Mouse (Mus musculus): ENCODE data around the gene Arhgef3.

Gene Arhgef3

GRCm38 (mm10) chr14:27114362-27115274 lies at the start of gene Arhgef3:
Gene Arhgef3, plus strand, starts transcription at chr14:27114899.
- DNase-seq (ENCODE audit: low read depth in 2 of 2, low spot score in 2 of 2): no peak

GRCm38 (mm10) chr14:27066171-27066929 lies 48.3 kb upstream of the Arhgef3 start:
- no peak for DNase-seq (ENCODE audit: low read depth in 2 of 2, low spot score in 2 of 2)

- DNase-seq (ENCODE audit: low read depth in 2 of 2, low spot score in 2 of 2): no peak
These were observed 46.8 kb upstream of the Arhgef3 start for GRCm38 (mm10) chr14:27067866-27068271.

- no peak for DNase-seq (ENCODE audit: low read depth in 2 of 2, low spot score in 2 of 2)
These were observed 45.1 kb upstream of the Arhgef3 start for GRCm38 (mm10) chr14:27069434-27070097.

GRCm38 (mm10) chr14:27070128-27070527 lies 44.6 kb upstream of the Arhgef3 start:
- no peak for DNase-seq (ENCODE audit: low read depth in 2 of 2, low spot score in 2 of 2)

GRCm38 (mm10) chr14:27070758-27071157 lies 43.9 kb upstream of the Arhgef3 start:
- no peak for DNase-seq (ENCODE audit: low read depth in 2 of 2, low spot score in 2 of 2)

GRCm38 (mm10) chr14:27071985-27072384 lies 42.7 kb upstream of the Arhgef3 start:
- DNase-seq (ENCODE audit: low read depth in 2 of 2, low spot score in 2 of 2): no peak

- DNase-seq (ENCODE audit: low read depth in 2 of 2, low spot score in 2 of 2): no peak
These were observed 39.6 kb upstream of the Arhgef3 start for GRCm38 (mm10) chr14:27075084-27075483.

GRCm38 (mm10) chr14:27075909-27076521 lies 38.7 kb upstream of the Arhgef3 start:
- DNase-seq (ENCODE audit: low read depth in 2 of 2, low spot score in 2 of 2): no peak

GRCm38 (mm10) chr14:27076522-27076920 lies 38.2 kb upstream of the Arhgef3 start:
- DNase-seq (ENCODE audit: low read depth in 2 of 2, low spot score in 2 of 2): no peak

GRCm38 (mm10) chr14:27081536-27082275 lies 33.0 kb upstream of the Arhgef3 start:
- DNase-seq (ENCODE audit: low read depth in 2 of 2, low spot score in 2 of 2): no peak

- DNase-seq (ENCODE audit: low read depth in 2 of 2, low spot score in 2 of 2): no peak
These were observed 29.2 kb upstream of the Arhgef3 start for GRCm38 (mm10) chr14:27085471-27085870.

- DNase-seq (ENCODE audit: low read depth in 2 of 2, low spot score in 2 of 2): no peak
These were observed 28.7 kb upstream of the Arhgef3 start for GRCm38 (mm10) chr14:27085999-27086398.

- DNase-seq (ENCODE audit: low read depth in 2 of 2, low spot score in 2 of 2): no peak
These were observed 20.5 kb upstream of the Arhgef3 start for GRCm38 (mm10) chr14:27094247-27094646.

- no peak for DNase-seq (ENCODE audit: low read depth in 2 of 2, low spot score in 2 of 2)
These were observed 18.6 kb upstream of the Arhgef3 start for GRCm38 (mm10) chr14:27096133-27096532.

- peak in 1 of 2 experiments; percentile 16 for DNase-seq (ENCODE audit: low read depth in 2 of 2, low spot score in 2 of 2)
These were observed 17.9 kb upstream of the Arhgef3 start for GRCm38 (mm10) chr14:27096779-27097178.

GRCm38 (mm10) chr14:27101735-27102134 lies 13.0 kb upstream of the Arhgef3 start:
- no peak for DNase-seq (ENCODE audit: low read depth in 2 of 2, low spot score in 2 of 2)

- DNase-seq (ENCODE audit: low read depth in 2 of 2, low spot score in 2 of 2): no peak
These were observed 12.0 kb upstream of the Arhgef3 start for GRCm38 (mm10) chr14:27102720-27103119.

- no peak for DNase-seq (ENCODE audit: low read depth in 2 of 2, low spot score in 2 of 2)
These were observed 8.8 kb upstream of the Arhgef3 start for GRCm38 (mm10) chr14:27105731-27106457.
